Mouse (Mus musculus): ENCODE data around the gene Sppl2b. TPM values are rescaled to one million over a fixed set of nuclear protein-coding genes. Genes with fewer than 3 reads are reported as not detected.

Gene Sppl2b
- polyA plus RNA-seq, 1 experiment from 2014 or later = 43.7 TPM

DNA sequence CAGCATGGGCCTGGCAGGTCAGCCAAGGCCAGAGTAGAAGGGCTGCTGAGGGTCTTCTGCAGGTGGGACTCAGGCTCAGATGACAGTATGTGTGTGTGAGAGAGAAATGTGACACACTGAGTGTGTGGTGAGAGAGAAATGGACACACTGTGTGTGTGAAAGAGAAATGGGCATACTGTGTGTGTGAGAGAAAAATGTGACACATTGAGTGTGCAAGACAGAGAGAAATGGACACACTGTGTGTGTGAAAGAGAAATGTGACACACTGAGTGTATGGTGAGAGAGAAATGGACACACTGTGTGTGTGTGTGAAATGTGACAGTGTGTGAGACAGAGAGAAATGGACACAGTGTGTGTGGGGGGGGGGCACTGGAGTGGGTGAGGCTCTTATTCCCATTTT is 56.8 kb downstream of the Sppl2b start:
- no peak for ATAC-seq (ENCODE audit: insufficient number of reproducible peaks, insufficient read depth, low FRiP score, low TSS enrichment, low read depth)

DNA sequence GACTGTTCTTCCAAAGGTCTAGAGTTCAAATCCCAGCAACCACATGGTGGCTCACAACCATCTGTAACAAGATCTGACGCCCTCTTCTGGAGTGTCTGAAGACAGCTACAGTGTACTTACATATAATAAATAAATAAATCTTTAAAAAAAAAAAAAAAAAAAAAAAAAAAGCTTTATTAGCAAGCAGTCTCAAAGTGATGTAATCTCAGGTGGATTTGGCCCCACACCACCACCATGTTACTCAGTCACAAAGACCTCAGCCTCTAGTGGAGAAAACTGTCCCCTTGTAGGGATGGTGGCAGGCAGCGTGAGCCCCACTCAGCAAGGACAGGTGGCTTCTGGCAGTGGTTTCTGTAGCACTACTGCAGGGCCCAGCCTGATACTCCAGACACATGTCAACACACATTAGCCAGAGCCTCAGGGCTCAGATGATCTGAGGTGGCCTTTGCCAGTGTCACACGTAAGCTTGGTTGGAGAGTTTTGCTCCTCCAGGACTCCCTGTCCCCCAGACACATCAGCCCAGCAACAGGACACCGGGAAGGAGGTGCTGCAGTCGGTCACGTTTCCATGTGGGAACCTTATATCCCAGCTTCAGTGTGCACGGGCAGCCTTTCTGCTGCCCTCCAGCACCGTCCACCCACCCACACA is 58.4 kb downstream of the Sppl2b start:
- WGBS = 84% methylated on average over 8 of the region's 8 CpGs
- peaks cover 73% of the 10 kb centered on the region for H3K36me3 ChIP-seq

More for the DNA sequence above, 56.8 kb downstream of the Sppl2b start:
- H3K9ac ChIP-seq (replicated peaks) = no peak overlapping the region
- H3K4me1 ChIP-seq (replicated peaks) = peaks cover 13% of the 10 kb centered on the region
- no peak overlapping the region for H3K27ac ChIP-seq
- no peak overlapping the region for H3K4me2 ChIP-seq
- H3K4me3 ChIP-seq (replicated peaks) = no peak overlapping the region
- peaks cover 88% of the 10 kb centered on the region for H3K36me3 ChIP-seq
- no peaks in the 10 kb centered on the region for H3K9me3 ChIP-seq
- no peaks in the 10 kb centered on the region for H3K27me3 ChIP-seq

DNA sequence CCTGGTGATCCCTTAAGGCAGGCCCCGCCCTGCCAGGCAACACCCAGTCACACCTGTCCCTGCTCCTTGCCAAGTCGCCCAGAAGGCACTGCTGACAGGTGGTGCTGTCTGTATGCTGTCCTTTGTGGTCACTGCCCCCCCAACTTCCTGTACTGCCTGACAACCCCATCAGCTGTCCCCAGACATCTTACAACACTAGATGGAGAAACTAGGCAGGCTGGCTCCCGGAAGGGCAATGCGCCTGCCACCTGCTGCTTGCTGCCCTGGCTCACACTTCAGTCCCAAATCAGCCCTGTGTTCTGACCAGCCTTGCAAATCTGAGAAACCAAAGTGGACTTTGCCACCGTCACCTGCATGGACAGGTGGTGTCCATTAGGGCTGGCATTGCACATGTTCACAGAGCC is 59.2 kb downstream of the Sppl2b start:
- H3K9ac ChIP-seq (replicated peaks) = no peak overlapping the region; the same call in 1 of the 2 replicates
- H3K27me3 ChIP-seq = no peaks in the 10 kb centered on the region
- H3K4me2 ChIP-seq = no peak overlapping the region
- peaks cover 25% of the 10 kb centered on the region for H3K4me1 ChIP-seq (replicated peaks)
- no peak for ATAC-seq (ENCODE audit: insufficient number of reproducible peaks, insufficient read depth, low FRiP score, low TSS enrichment, low read depth)
- 85% methylated on average over 5 of the region's 5 CpGs for WGBS
- no peak overlapping the region for H3K4me3 ChIP-seq (replicated peaks)
- H3K36me3 ChIP-seq = peaks cover 65% of the 10 kb centered on the region
- H3K9me3 ChIP-seq = no peaks in the 10 kb centered on the region
- H3K27ac ChIP-seq = 0 out of 2 replicates have a peak overlapping the region, but pooled peaks have one; percentile 14

More for the DNA sequence above, 58.4 kb downstream of the Sppl2b start:
- 0 out of 2 replicates have a peak overlapping the region, but pooled peaks have one; percentile 14 for H3K27ac ChIP-seq
- no peak overlapping the region for H3K4me2 ChIP-seq
- no peaks in the 10 kb centered on the region for H3K27me3 ChIP-seq
- H3K4me1 ChIP-seq (replicated peaks) = peaks cover 24% of the 10 kb centered on the region
- ATAC-seq (ENCODE audit: insufficient number of reproducible peaks, insufficient read depth, low FRiP score, low TSS enrichment, low read depth) = no peak
- no peak overlapping the region; the same call in 1 of the 2 replicates for H3K9ac ChIP-seq (replicated peaks)
- no peaks in the 10 kb centered on the region for H3K9me3 ChIP-seq
- H3K4me3 ChIP-seq (replicated peaks) = no peak overlapping the region

DNA sequence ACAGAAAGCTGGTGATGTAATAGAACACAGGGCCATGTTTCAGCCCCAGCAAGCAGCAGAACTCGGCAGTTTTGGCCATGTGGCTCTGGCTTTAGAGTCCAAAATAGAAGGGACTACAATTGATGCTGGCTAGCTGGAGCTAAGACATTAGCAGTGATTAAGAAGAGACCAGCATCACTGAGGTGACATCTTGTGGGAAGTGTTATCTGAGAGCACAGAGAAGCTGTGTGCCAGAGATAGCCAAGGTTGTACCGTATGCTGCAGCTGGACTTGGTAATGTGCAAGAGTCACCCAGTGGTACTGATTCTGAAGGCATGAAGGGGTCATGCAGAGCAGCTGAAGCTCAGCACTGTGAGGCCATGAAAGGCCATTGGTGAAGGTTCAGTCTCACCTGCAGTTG is 60.2 kb downstream of the Sppl2b start:
- WGBS = 88% methylated on average over 2 of the region's 2 CpGs
- no peak overlapping the region for H3K9ac ChIP-seq (replicated peaks)
- H3K4me1 ChIP-seq (replicated peaks) = peaks cover 25% of the 10 kb centered on the region
- H3K27me3 ChIP-seq = no peaks in the 10 kb centered on the region
- H3K36me3 ChIP-seq = peaks cover 55% of the 10 kb centered on the region
- ATAC-seq (ENCODE audit: insufficient number of reproducible peaks, insufficient read depth, low FRiP score, low TSS enrichment, low read depth) = no peak
- no peak overlapping the region for H3K4me2 ChIP-seq
- H3K4me3 ChIP-seq (replicated peaks) = no peak overlapping the region
- H3K9me3 ChIP-seq = no peaks in the 10 kb centered on the region
- no peak overlapping the region for H3K27ac ChIP-seq

DNA sequence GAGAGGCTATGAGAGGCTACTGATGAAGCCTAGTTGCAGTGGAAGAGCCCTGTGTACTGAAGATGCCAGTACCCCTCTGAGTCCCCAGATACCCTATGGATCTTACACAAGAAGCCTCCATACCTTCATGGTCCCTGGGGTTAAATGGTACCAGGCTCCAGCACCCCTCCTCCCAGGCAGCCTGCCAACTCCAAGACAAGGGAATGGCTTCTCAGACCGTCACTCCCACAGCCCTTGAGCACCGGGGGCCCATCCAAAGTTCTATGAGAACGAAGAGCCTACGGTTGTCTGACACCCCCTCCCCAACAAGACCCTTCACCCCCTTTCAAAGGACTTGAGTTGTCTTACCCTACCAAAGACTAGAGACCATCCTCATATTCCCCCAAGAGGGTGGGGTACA is 60.7 kb downstream of the Sppl2b start:
- Histone ChIP-seq H3K36me3 (peaks cover 51% of the 10 kb centered on the region), H3K4me3 (replicated peaks) (no peak overlapping the region)

DNA sequence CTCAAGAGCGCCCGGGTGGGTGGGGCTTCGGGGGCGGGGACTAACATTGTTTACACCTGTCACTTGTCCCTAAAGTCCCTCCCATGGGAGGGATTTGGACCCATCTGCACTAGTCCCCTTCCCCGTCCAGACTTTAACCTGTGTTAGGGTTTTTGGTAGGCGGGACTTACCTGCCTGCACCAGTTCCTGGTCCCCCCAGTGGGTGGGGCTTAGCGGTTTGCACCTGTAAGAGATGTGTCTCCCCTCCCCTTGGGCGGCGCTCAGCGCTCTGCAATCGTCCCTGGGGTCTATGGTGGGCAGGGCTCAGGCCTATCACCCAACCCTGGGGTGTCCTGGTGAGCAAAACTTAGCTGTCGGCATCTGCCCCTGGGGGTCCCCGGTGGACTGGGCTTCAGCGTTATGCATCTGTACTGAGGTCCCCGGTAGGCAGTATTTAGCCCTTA is 62.3 kb downstream of the Sppl2b start:
- Histone ChIP-seq H3K4me3 (replicated peaks) (peak overlapping the region; percentile 94), H3K4me2 (peak overlapping the region; percentile 98), H3K27ac (peak overlapping the region; percentile 72; the same call in 1 of the 2 replicates), H3K4me1 (replicated peaks) (peaks cover 33% of the 10 kb centered on the region), H3K9me3 (no peaks in the 10 kb centered on the region), H3K27me3 (no peaks in the 10 kb centered on the region; the same call in 1 of the 2 replicates), H3K9ac (replicated peaks) (peak overlapping the region; percentile 87), H3K36me3 (peaks cover 34% of the 10 kb centered on the region)
- ATAC-seq (ENCODE audit: insufficient number of reproducible peaks, insufficient read depth, low FRiP score, low TSS enrichment, low read depth) = no peak
- 3% methylated on average over 15 of the region's 15 CpGs for WGBS

More for the DNA sequence above, 60.7 kb downstream of the Sppl2b start:
- H3K9me3 ChIP-seq = no peaks in the 10 kb centered on the region
- no peak overlapping the region for H3K9ac ChIP-seq (replicated peaks)
- H3K4me1 ChIP-seq (replicated peaks) = peaks cover 25% of the 10 kb centered on the region
- H3K4me2 ChIP-seq = no peak overlapping the region
- no peak for ATAC-seq (ENCODE audit: insufficient number of reproducible peaks, insufficient read depth, low FRiP score, low TSS enrichment, low read depth)
- no peak overlapping the region for H3K27ac ChIP-seq
- no peaks in the 10 kb centered on the region for H3K27me3 ChIP-seq
- WGBS = 99% methylated on average over 4 of the region's 4 CpGs

DNA sequence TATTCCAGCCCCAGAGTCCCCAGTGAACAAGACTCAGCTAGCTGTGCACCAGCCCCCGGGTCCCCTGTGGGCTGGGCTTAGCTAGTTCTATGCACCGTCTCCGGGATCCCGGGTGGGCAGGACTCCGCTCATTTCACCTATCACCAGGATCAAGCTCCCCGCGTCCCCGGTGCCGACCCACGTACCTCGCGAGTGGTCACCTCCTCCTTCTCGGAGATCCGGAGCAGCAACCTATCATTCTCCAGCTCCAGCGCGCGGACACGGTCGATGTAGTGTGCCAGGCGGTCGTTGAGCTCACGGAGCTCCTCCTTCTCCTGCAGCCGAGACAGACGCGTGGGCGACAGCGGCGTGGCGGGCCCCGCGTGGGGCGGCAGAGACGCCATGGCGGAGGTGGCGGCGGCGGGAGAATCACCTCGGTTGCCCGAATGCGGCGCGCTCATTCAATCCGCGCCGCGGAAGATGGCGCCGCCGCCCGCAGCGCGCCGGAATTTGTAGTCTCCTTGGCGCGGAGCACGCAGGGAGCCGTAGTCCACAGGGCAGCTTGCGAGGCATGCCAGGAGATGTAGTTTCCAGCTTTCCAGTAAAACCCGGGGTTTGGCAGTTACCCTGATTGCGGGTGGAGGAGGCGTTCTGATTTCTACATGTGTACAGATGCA is 62.8 kb downstream of the Sppl2b start, which contains the start of gene Lmnb2:
Gene Lmnb2, minus strand, starts transcription at position 467 of the 656 bp plus-strand sequence.
- H3K27ac ChIP-seq = peak within 1 kb of the TSS; percentile 72
- under 1% methylated on average over 59 of the region's 61 CpGs for WGBS
- H3K9me3 ChIP-seq = no peaks in the 10 kb centered on the region
- H3K4me3 ChIP-seq (replicated peaks) = peak within 1 kb of the TSS; percentile 94
- ATAC-seq (ENCODE audit: insufficient number of reproducible peaks, insufficient read depth, low FRiP score, low TSS enrichment, low read depth) = no peak; the same call in 1 of the 2 replicates
- H3K9ac ChIP-seq (replicated peaks) = peak within 1 kb of the TSS; percentile 87
- no peaks in the 10 kb centered on the region; the same call in 1 of the 2 replicates for H3K27me3 ChIP-seq
- peaks cover 30% of the 10 kb centered on the region for H3K36me3 ChIP-seq
- H3K4me2 ChIP-seq = peak within 1 kb of the TSS; percentile 98
- H3K4me1 ChIP-seq (replicated peaks) = peaks cover 33% of the 10 kb centered on the region

MicroRNAs encoded within 50 kb of the gene (microRNA counts, 519-probe panel; counts per million panel counts)
- microRNA mmu-miR-1982 = not detected

Small RNA genes within 50 kb of the gene (microRNA-seq; reads per million reads assigned to microRNA genes)
- gene Mir1982 = 1.9 reads per million

Other genes starting within 250 kb of the Sppl2b start
- 4.9 and 6.1 TPM in 2 replicates for gene Gm49322, start 249.3 kb upstream of the Sppl2b start, polyA plus RNA-seq (2016; fragmentation: Nextera tagmentation; extraction: Ambion mirVana)
- gene Csnk1g2, start 232.4 kb upstream of the Sppl2b start, polyA plus RNA-seq (2016; fragmentation: Nextera tagmentation; extraction: Ambion mirVana) = 239 and 260 TPM in 2 replicates
- 95.8 and 102 TPM in 2 replicates for gene Btbd2, start 198.2 kb upstream of the Sppl2b start, polyA plus RNA-seq (2016; fragmentation: Nextera tagmentation; extraction: Ambion mirVana)
- gene Mknk2, start 177.2 kb upstream of the Sppl2b start, polyA plus RNA-seq (2016; fragmentation: Nextera tagmentation; extraction: Ambion mirVana) = 122 and 124 TPM in 2 replicates
- 51.1 and 51.7 TPM in 2 replicates for gene Mob3a, start 153.3 kb upstream of the Sppl2b start, polyA plus RNA-seq (2016; fragmentation: Nextera tagmentation; extraction: Ambion mirVana)
- 12.5 and 16.5 TPM in 2 replicates for gene Izumo4, start 153.1 kb upstream of the Sppl2b start, polyA plus RNA-seq (2016; fragmentation: Nextera tagmentation; extraction: Ambion mirVana)
- 73.8 and 76.8 TPM in 2 replicates for gene Ap3d1, start 113.0 kb upstream of the Sppl2b start, polyA plus RNA-seq (2016; fragmentation: Nextera tagmentation; extraction: Ambion mirVana)
- 21.8 and 22.8 TPM in 2 replicates for gene Dot1l, start 100.1 kb upstream of the Sppl2b start, polyA plus RNA-seq (2016; fragmentation: Nextera tagmentation; extraction: Ambion mirVana)
- gene Sf3a2, start 57.1 kb upstream of the Sppl2b start, polyA plus RNA-seq (2016; fragmentation: Nextera tagmentation; extraction: Ambion mirVana) = 63.0 and 72.8 TPM in 2 replicates
- gene Plekhj1, start 56.6 kb upstream of the Sppl2b start, polyA plus RNA-seq (2016; fragmentation: Nextera tagmentation; extraction: Ambion mirVana) = 132 and 144 TPM in 2 replicates
- gene Amh, start 50.0 kb upstream of the Sppl2b start, polyA plus RNA-seq (2016; fragmentation: Nextera tagmentation; extraction: Ambion mirVana) = not detected in 2 replicates
- 1.6 and 1.7 TPM in 2 replicates for gene Jsrp1, start 41.8 kb upstream of the Sppl2b start, polyA plus RNA-seq (2016; fragmentation: Nextera tagmentation; extraction: Ambion mirVana)
- 1,783 and 1,832 TPM in 2 replicates for gene Oaz1, start 28.6 kb upstream of the Sppl2b start, polyA plus RNA-seq (2016; fragmentation: Nextera tagmentation; extraction: Ambion mirVana)
- 0.79 and 0.87 TPM in 2 replicates for gene Lingo3, start 11.2 kb upstream of the Sppl2b start, polyA plus RNA-seq (2016; fragmentation: Nextera tagmentation; extraction: Ambion mirVana)
- gene Lsm7, start 66 bp upstream of the Sppl2b start, polyA plus RNA-seq (2016; fragmentation: Nextera tagmentation; extraction: Ambion mirVana) = 344 and 378 TPM in 2 replicates
- gene Tmprss9, start 16.6 kb downstream of the Sppl2b start, polyA plus RNA-seq (2016; fragmentation: Nextera tagmentation; extraction: Ambion mirVana) = 0.08 TPM in 1 of 2 replicates, not detected in the other
- gene Timm13, start 45.7 kb downstream of the Sppl2b start, polyA plus RNA-seq (2016; fragmentation: Nextera tagmentation; extraction: Ambion mirVana) = 318 and 327 TPM in 2 replicates
- 74.8 and 75.2 TPM in 2 replicates for gene Lmnb2, start 63.0 kb downstream of the Sppl2b start, polyA plus RNA-seq (2016; fragmentation: Nextera tagmentation; extraction: Ambion mirVana)
- 19.4 and 20.6 TPM in 2 replicates for gene Gadd45b, start 74.8 kb downstream of the Sppl2b start, polyA plus RNA-seq (2016; fragmentation: Nextera tagmentation; extraction: Ambion mirVana)
- gene Gng7, start 159.7 kb downstream of the Sppl2b start, polyA plus RNA-seq (2016; fragmentation: Nextera tagmentation; extraction: Ambion mirVana) = 6.2 and 6.4 TPM in 2 replicates
- 0.33 TPM in 1 of 2 replicates, not detected in the other for gene Diras1, start 170.4 kb downstream of the Sppl2b start, polyA plus RNA-seq (2016; fragmentation: Nextera tagmentation; extraction: Ambion mirVana)
- gene Slc39a3, start 182.2 kb downstream of the Sppl2b start, polyA plus RNA-seq (2016; fragmentation: Nextera tagmentation; extraction: Ambion mirVana) = 17.0 and 17.6 TPM in 2 replicates
- 225 and 235 TPM in 2 replicates for gene Sgta, start 204.9 kb downstream of the Sppl2b start, polyA plus RNA-seq (2016; fragmentation: Nextera tagmentation; extraction: Ambion mirVana)
- 68.1 and 68.3 TPM in 2 replicates for gene Thop1, start 214.8 kb downstream of the Sppl2b start, polyA plus RNA-seq (2016; fragmentation: Nextera tagmentation; extraction: Ambion mirVana)
- gene Creb3l3, start 243.6 kb downstream of the Sppl2b start, polyA plus RNA-seq (2016; fragmentation: Nextera tagmentation; extraction: Ambion mirVana) = 0.45 and 0.61 TPM in 2 replicates

Data from limb, embryonic 12.5 days (tissue).